Mouse (Mus musculus): ENCODE data around the gene Zc3h12d. TPM values are rescaled to one million over a fixed set of nuclear protein-coding genes. Genes with fewer than 3 reads are reported as not detected.
"Not testable (repeated sequence)": the region's sequence is repeated elsewhere in the genome, so short reads cannot be mapped to it uniquely, and the experiment has no call there.

The Zc3h12d gene
- polyA plus RNA-seq, 1 experiment from 2014 or later = 0.05 TPM

- no peaks in the 10 kb centered on the region for H3K9me3 ChIP-seq
- ATAC-seq (ENCODE audit: insufficient number of reproducible peaks, insufficient read depth, low FRiP score, low TSS enrichment) = no peak
- H3K27me3 ChIP-seq = peaks cover 22% of the 10 kb centered on the region
- no peaks in the 10 kb centered on the region for H3K4me1 ChIP-seq
- H3K4me3 ChIP-seq = no peak overlapping the region
- WGBS = 94% methylated on average over 6 of the region's 6 CpGs
- H3K9ac ChIP-seq = no peak overlapping the region
- no peak overlapping the region for H3K4me2 ChIP-seq (replicated peaks)
- no peaks in the 10 kb centered on the region for H3K36me3 ChIP-seq
- H3K27ac ChIP-seq = no peak overlapping the region
These were observed 31.1 kb downstream of the Zc3h12d start for GRCm38 (mm10) chr10:7863411-7863810.

- Histone ChIP-seq H3K4me2 (replicated peaks) (no peak overlapping the region), H3K4me1 (no peaks in the 10 kb centered on the region), H3K9me3 (no peaks in the 10 kb centered on the region), H3K27me3 (peaks cover 23% of the 10 kb centered on the region), H3K4me3 (no peak overlapping the region), H3K9ac (no peak overlapping the region), H3K27ac (no peak overlapping the region), H3K36me3 (no peaks in the 10 kb centered on the region)
- WGBS = 81% methylated on average over 6 of the region's 6 CpGs
- no peak for ATAC-seq (ENCODE audit: insufficient number of reproducible peaks, insufficient read depth, low FRiP score, low TSS enrichment)
These were observed 31.9 kb downstream of the Zc3h12d start for GRCm38 (mm10) chr10:7864184-7864583.

GRCm38 (mm10) chr10:7864806-7865205 lies 32.5 kb downstream of the Zc3h12d start:
- Histone ChIP-seq H3K27me3 (peaks cover 23% of the 10 kb centered on the region), H3K27ac (no peak overlapping the region), H3K4me3 (no peak overlapping the region), H3K9ac (no peak overlapping the region), H3K4me1 (no peaks in the 10 kb centered on the region), H3K9me3 (no peaks in the 10 kb centered on the region), H3K4me2 (replicated peaks) (no peak overlapping the region), H3K36me3 (no peaks in the 10 kb centered on the region)
- no peak for ATAC-seq (ENCODE audit: insufficient number of reproducible peaks, insufficient read depth, low FRiP score, low TSS enrichment)
- 82% methylated on average over 3 of the region's 3 CpGs for WGBS

DNA sequence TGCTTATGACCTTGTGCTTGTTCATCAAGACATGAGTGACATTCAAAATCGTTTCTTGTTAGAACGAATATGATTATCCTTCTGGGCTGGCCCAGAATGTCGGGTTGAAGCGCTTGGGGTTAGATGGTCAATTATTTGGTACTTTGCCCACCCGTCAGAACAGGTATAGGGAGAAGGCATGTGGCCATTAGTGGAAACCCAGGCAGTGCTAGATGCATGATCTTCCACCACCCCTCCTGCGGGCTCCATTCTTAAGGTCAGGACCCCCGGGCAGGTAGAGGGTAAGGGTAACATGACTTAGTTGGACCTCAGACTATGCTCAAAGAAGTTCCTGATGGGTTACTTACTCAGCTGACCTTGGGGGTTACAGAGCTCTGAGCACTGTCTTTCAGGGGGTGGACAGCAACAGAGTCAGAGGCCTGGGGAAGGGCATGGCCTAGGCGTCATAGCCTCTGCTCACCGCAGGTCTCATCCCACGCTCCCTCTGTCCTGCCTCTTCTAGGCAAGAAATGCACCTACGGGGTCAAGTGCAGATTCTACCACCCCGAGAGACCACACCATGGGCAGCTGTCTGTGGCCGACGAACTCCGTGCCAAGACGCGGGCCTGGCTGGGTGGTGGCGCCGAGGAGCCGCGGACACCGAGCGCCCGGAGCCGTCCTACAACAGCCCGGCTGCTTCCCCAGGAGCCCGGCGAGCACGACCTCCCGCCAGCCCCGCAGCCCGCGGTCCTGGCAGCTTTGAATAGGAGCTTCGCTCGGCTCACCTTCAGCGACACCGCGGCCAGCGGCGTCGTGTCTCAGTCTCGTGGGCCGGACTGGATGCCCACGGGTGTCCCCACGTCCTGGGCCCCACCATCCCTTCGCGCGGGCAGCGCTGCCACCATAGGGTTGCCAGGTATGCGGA lies 34.7 kb downstream of the Zc3h12d start:
- Histone ChIP-seq H3K36me3 (no peaks in the 10 kb centered on the region), H3K4me3 (peak overlapping the region; percentile 35), H3K4me2 (replicated peaks) (peak overlapping the region; percentile 60), H3K4me1 (0 out of 2 replicates have a peak, but pooled peaks cover 7% of the 10 kb centered on the region), H3K27me3 (peaks cover 23% of the 10 kb centered on the region), H3K9ac (peak overlapping the region; percentile 41), H3K27ac (no peak overlapping the region), H3K9me3 (no peaks in the 10 kb centered on the region)
- no peak for ATAC-seq (ENCODE audit: insufficient number of reproducible peaks, insufficient read depth, low FRiP score, low TSS enrichment)
- 18% methylated on average over 50 of the region's 50 CpGs for WGBS

DNA sequence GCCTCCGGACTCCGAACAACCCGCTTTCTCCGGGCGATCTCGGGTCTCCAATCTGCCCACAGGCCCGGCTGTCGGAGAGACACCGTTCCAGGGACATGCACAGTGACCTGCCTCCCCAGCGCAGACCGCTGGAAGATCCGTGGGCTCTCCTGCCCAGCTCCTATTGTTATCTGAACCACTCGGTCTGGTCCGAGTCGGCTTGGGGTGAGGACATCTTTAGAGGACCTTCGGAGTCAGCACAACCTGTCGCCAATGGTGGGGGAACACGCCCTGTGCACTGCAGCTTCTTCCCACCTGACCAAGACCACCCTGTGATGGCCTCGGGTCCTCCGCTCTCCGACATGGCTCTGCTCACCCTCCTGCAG lies 35.4 kb downstream of the Zc3h12d start:
- H3K4me2 ChIP-seq (replicated peaks) = peak overlapping the region; percentile 60
- peak overlapping the region; percentile 41 for H3K9ac ChIP-seq
- no peak for ATAC-seq (ENCODE audit: insufficient number of reproducible peaks, insufficient read depth, low FRiP score, low TSS enrichment)
- no peak overlapping the region for H3K27ac ChIP-seq
- H3K27me3 ChIP-seq = peaks cover 23% of the 10 kb centered on the region
- H3K9me3 ChIP-seq = no peaks in the 10 kb centered on the region
- H3K4me3 ChIP-seq = peak overlapping the region; percentile 35
- H3K4me1 ChIP-seq = 0 out of 2 replicates have a peak, but pooled peaks cover 7% of the 10 kb centered on the region
- WGBS = 20% methylated on average over 21 of the region's 21 CpGs
- no peaks in the 10 kb centered on the region for H3K36me3 ChIP-seq

DNA sequence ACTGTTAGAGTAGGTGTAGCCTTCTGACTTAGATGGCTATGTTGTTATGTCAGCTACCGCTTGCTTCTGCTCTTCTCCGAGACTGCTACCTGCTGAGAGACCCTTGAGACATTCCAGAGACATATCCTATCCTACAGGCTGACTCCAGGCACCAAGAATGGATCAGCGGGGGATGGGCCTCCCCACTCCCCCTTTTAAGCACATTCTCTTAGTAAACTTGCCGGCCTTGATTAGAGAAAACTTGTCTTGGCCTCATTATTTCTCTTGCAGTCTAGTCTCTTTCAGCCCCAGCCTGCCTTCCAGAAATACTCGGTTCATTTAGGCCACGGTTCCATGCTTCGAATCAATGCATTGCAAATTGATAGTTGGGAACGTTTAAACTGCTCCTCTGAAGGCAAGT lies 37.5 kb downstream of the Zc3h12d start:
- H3K27me3 ChIP-seq = peaks cover 23% of the 10 kb centered on the region
- ATAC-seq (ENCODE audit: insufficient number of reproducible peaks, insufficient read depth, low FRiP score, low TSS enrichment) = no peak
- no peak overlapping the region for H3K27ac ChIP-seq
- no peak overlapping the region for H3K9ac ChIP-seq
- H3K4me2 ChIP-seq (replicated peaks) = no peak overlapping the region
- H3K4me1 ChIP-seq = 0 out of 2 replicates have a peak, but pooled peaks cover 7% of the 10 kb centered on the region
- WGBS = 63% methylated on average over 8 of the region's 8 CpGs
- H3K9me3 ChIP-seq = no peaks in the 10 kb centered on the region
- H3K4me3 ChIP-seq = no peak overlapping the region
- H3K36me3 ChIP-seq = no peaks in the 10 kb centered on the region

DNA sequence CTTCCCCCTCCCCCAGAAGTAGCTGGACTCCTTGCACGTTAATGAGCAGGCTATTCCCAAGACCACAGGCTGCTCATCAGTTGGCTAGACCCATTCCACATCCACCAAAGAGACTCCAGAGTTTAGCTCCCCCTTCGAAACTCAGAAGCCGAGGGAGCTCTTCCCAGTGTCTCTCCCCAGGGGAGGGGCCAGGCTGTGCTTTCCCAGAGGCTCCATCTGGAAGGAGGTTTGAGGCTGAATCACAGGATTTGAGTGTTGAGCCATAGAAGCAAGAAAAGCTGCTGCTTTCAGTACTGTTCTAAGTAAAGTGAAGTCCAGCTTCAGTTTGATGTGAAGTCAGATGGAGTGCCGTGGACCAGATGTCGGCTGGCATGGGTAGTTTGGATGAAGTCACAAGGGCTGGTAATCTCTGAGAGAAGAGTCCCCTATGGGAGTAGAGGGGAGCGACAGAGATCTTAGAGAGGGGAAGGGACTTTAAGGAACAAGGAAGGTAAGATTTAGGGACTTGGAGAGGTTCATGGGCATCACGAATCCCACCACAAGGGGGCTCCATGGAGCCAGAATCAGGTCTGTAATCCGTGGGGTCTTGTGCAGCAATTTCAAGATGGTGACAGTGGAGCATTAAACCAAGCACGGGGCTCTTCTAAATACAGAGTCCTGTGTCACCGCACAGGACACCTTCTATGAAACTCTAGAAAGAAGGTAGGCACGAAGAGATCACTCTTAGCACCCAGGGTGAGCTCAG lies 38.5 kb downstream of the Zc3h12d start:
- Histone ChIP-seq H3K27ac (no peak overlapping the region), H3K9ac (no peak overlapping the region), H3K27me3 (peaks cover 23% of the 10 kb centered on the region), H3K4me3 (no peak overlapping the region), H3K4me2 (replicated peaks) (no peak overlapping the region), H3K4me1 (0 out of 2 replicates have a peak, but pooled peaks cover 7% of the 10 kb centered on the region), H3K9me3 (no peaks in the 10 kb centered on the region), H3K36me3 (no peaks in the 10 kb centered on the region)
- no peak for ATAC-seq (ENCODE audit: insufficient number of reproducible peaks, insufficient read depth, low FRiP score, low TSS enrichment)
- 66% methylated on average over 11 of the region's 11 CpGs for WGBS

DNA sequence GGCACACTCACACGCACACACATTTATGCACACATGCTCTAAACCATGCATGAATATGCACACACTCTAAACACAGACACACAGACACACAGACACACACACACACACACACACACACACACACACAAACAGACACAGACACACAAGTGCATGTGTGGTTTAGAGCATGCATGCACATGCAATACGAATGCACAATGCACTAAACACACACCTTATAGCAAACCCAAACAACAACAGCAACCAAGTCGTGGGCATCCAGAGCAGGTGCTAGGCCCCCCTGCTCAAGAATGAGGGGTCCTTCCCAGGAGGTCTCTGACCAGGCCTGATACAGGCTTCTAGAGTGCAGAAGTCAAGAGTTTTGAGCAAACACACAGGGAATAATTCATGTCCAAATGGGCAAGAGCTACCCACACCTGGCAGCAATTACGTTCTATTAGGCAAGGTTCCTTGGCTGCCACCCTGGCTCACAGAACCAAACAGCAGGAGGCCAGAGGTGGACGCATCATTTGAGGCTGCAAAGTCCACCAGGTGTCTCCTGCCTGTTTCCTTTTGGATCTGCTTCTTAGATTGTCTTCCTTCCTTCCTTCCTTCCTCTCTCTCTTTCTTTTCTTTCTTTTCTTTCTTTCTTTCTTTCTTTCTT lies 39.2 kb downstream of the Zc3h12d start:
- Histone ChIP-seq H3K9me3 (no peaks in the 10 kb centered on the region), H3K36me3 (no peaks in the 10 kb centered on the region), H3K27ac (no peak overlapping the region), H3K4me2 (replicated peaks) (no peak overlapping the region), H3K27me3 (peaks cover 18% of the 10 kb centered on the region), H3K4me3 (no peak overlapping the region), H3K9ac (no peak overlapping the region), H3K4me1 (0 out of 2 replicates have a peak, but pooled peaks cover 7% of the 10 kb centered on the region)
- WGBS = 64% methylated on average over 5 of the region's 5 CpGs
- ATAC-seq (ENCODE audit: insufficient number of reproducible peaks, insufficient read depth, low FRiP score, low TSS enrichment) = no peak

- no peak overlapping the region for H3K27ac ChIP-seq
- no peak overlapping the region for H3K9ac ChIP-seq
- no peak overlapping the region for H3K4me2 ChIP-seq (replicated peaks)
- no peaks in the 10 kb centered on the region for H3K27me3 ChIP-seq
- no peaks in the 10 kb centered on the region for H3K9me3 ChIP-seq
- no peaks in the 10 kb centered on the region for H3K36me3 ChIP-seq
- no peak overlapping the region for H3K4me3 ChIP-seq
- WGBS = 87% methylated on average over 7 of the region's 7 CpGs
- no peak for ATAC-seq (ENCODE audit: insufficient number of reproducible peaks, insufficient read depth, low FRiP score, low TSS enrichment)
- 0 out of 2 replicates have a peak, but pooled peaks cover 7% of the 10 kb centered on the region for H3K4me1 ChIP-seq
These were observed 41.9 kb downstream of the Zc3h12d start for GRCm38 (mm10) chr10:7874194-7874593.

- WGBS = 93% methylated on average over 3 of the region's 3 CpGs
- H3K27me3 ChIP-seq; H3K4me1 ChIP-seq; H3K36me3 ChIP-seq; H3K27ac ChIP-seq; ATAC-seq (ENCODE audit: insufficient number of reproducible peaks, insufficient read depth, low FRiP score, low TSS enrichment); H3K9ac ChIP-seq; H3K9me3 ChIP-seq; H3K4me3 ChIP-seq; H3K4me2 ChIP-seq (replicated peaks): not testable (repeated sequence)
These were observed 48.0 kb downstream of the Zc3h12d start for GRCm38 (mm10) chr10:7880283-7880682.

GRCm38 (mm10) chr10:7881971-7882370 lies 49.7 kb downstream of the Zc3h12d start:
- Histone ChIP-seq H3K27me3 (no peaks in the 10 kb centered on the region), H3K4me1 (no peaks in the 10 kb centered on the region), H3K9me3 (no peaks in the 10 kb centered on the region), H3K27ac (no peak overlapping the region), H3K9ac (no peak overlapping the region), H3K4me2 (replicated peaks) (no peak overlapping the region), H3K36me3 (no peaks in the 10 kb centered on the region), H3K4me3 (no peak overlapping the region)
- no peak for ATAC-seq (ENCODE audit: insufficient number of reproducible peaks, insufficient read depth, low FRiP score, low TSS enrichment)
- 85% methylated on average over 3 of the region's 3 CpGs for WGBS

Data from embryonic facial prominence, embryonic 12.5 days (tissue).